Mouse (Mus musculus) urinary bladder, postnatal 25 days (tissue): ENCODE data around the gene Scgb2b15.
"Not testable (repeated sequence)": the region's sequence is repeated elsewhere in the genome, so short reads cannot be mapped to it uniquely, and the experiment has no call there.

ENCODE experiments used
- DNase-seq: peaks from one replicate; pipeline ENCODE4 v3.0.0; 2022; ENCODE audit warnings: low spot score

The Scgb2b15 gene

DNA sequence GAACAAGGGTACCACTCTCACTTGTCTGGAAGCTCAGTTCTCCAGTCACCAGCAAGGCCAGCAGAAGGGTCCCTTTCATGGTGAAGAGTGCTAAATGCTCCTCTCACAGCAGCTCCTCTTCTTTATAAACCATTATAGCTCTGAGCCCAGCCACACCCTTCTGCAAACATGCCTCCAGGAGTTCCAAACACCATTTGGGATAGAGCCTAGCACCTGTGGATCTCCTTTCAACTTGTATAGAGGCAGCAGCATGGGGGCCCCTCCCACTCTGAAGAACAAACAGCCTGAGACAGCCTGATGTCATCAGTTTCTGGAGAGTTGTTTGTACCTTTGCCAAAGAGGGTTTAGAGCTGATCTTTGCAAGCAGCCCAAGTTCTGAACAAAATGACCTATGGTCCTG is at the start of gene Scgb2b15:
Gene Scgb2b15, minus strand, starts transcription at position 101 of the 400 bp plus-strand sequence.
- DNase-seq, result not testable (repeated sequence)

DNA sequence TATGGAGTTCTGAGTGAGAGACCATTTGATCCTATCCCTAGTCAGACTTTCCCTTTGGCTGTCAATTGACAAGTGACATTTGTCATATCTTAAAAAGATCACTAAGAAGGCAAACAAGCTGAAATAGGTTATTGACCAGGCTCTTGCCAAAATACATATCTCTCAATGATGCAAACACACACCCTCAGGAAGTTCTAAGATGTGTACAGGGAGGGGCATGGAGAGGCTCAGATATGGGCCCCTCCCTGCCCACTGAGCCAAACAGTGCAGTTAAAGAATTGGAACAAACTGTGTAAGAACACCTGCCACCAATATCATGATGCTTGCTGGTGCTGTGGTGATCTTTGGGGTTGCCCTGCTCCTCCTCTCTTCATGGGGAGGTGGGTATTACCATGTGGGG is 6.8 kb upstream of the Scgb2b15 start, which contains the start of gene Scgb1b15:
Gene Scgb1b15, plus strand, starts transcription at position 301 of the 400 bp plus-strand sequence.
- DNase-seq, result not testable (repeated sequence)
